Comparison of ENCODE assay signal across 15 mouse cellular contexts in the genomic region with DNA sequence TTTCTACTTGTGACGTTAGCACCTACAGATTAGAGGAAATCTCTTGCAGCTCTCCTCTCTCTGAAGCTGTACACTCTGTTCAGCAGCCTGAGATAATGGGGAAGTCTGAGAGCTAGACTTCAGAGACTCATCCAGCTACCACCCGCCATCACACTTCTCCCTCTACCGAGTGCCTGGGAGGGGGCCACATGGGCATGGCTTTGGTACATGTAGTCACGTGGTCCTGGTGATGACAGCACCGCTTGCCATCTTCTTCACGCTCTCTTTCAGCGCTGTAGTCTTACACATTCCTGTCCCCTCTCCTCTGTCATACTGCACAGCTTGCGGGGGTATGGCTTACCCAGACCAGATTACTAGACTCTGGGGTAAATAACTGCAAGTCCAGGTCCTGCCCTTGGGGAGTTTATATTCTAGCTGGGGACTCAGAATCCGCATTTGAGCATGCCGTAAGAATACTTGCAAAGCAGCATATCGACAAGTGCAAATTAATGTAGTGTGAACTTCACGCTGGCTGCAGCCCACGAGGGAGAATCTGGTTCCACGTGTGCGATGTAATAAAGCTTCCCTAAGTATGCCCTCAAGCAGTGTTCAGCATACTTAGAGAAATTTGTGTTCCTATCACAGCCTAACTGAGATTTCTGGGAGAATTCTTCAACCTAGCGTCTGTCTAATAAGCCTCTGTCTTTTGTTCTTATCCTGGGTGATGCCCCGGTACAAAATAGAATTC.
A peak's percentile ranks its signal among the peaks of the same experiment; 100 is the strongest.
DNase-seq lines count a peak whose midpoint lies in the region; ATAC-seq and TF ChIP-seq lines count a peak whose summit lies in the region.
"Had no signal": no experiment of that assay in that cellular context is flagged by ENCODE, and none has a peak within 500 bp of the region (broad histone marks: within the 10 kb centered on the region; RNA-seq: fewer than 3 reads in every experiment).

No protein-coding gene starts in this region.

- no peak for TF ChIP-seq POLR2A in thymus, adult 2 months (IDR thresholded peaks at IDR 0.05; ENCODE audit: control insufficient read depth, extremely low read depth, insufficient read depth, low read length, poor library complexity)

- H3K27ac ChIP-seq in midbrain, postnatal 0 days (ENCODE audit: low read depth, low read length), result no peak overlapping the region
- no peak overlapping the region for H3K27ac ChIP-seq in thymus, adult 2 months (ENCODE audit: control insufficient read depth, insufficient read depth, low read length)
- H3K27ac ChIP-seq: embryonic facial prominence, embryonic 12.5 days; gastrocnemius, adult 2 months had no signal

- no peak overlapping the region for H3K9ac ChIP-seq in midbrain, postnatal 0 days (replicated peaks; ENCODE audit: low read length, poor library complexity, severe bottlenecking)
- H3K9ac ChIP-seq: embryonic facial prominence, embryonic 12.5 days; lung, embryonic 14.5 days had no signal

- no peaks in the 10 kb centered on the region for H3K9me3 ChIP-seq in midbrain, postnatal 0 days (ENCODE audit: low read length)
- H3K9me3 ChIP-seq: embryonic facial prominence, embryonic 12.5 days; G1E had no signal

- DNase-seq in embryo, embryonic 11 days, result peak; percentile 18
- DNase-seq in embryo, embryonic 9.5 days (ENCODE audit: extremely low spot score), result no peak
- peak; percentile 16 for DNase-seq in layer of hippocampus, adult 9-11 months
- no peak for DNase-seq in layer of hippocampus, adult 11-12 months (ENCODE audit: low spot score)
- DNase-seq in frontal cortex, postnatal 36 days (ENCODE audit: low spot score in 2 of 2), result peak; percentile 29 to 60
- peak; percentile 42 for DNase-seq in midbrain, postnatal 0 days (ENCODE audit: low spot score)
- DNase-seq in thymus, adult 2 months, result no peak
- DNase-seq in thymus, postnatal 0 days (ENCODE audit: low spot score), result no peak
- DNase-seq: cerebellum, adult 11-12 months; gastrocnemius, adult 2 months; kidney, adult 2 months; thymus, postnatal 14 days had no signal

- 0 out of 2 replicates have a peak overlapping the region, but pooled peaks have one; percentile 1 for H3K4me2 ChIP-seq in midbrain, postnatal 0 days (ENCODE audit: low read depth, low read length, poor library complexity, severe bottlenecking)
- H3K4me2 ChIP-seq: embryonic facial prominence, embryonic 12.5 days; lung, embryonic 14.5 days had no signal

- ATAC-seq in midbrain, postnatal 0 days (ENCODE audit: low FRiP score), result peak; percentile 20; the same call in 1 of the 2 replicates

- no peaks in the 10 kb centered on the region for H3K4me1 ChIP-seq in midbrain, postnatal 0 days (ENCODE audit: insufficient read depth, low read length)
- no peaks in the 10 kb centered on the region; the same call in 1 of the 2 replicates for H3K4me1 ChIP-seq in thymus, adult 2 months (replicated peaks; ENCODE audit: control insufficient read depth, insufficient read depth, low read length)
- H3K4me1 ChIP-seq: embryonic facial prominence, embryonic 12.5 days had no signal

- WGBS in midbrain, postnatal 0 days, result 51% methylated on average over 17 of the region's 17 CpGs
- WGBS in thymus, adult 2 months, result 97% methylated on average over 17 of the region's 17 CpGs

- no peaks in the 10 kb centered on the region for H3K27me3 ChIP-seq in midbrain, postnatal 0 days (ENCODE audit: insufficient read depth, low read length)
- no peaks in the 10 kb centered on the region for H3K27me3 ChIP-seq in thymus, adult 2 months (ENCODE audit: control insufficient read depth, insufficient read depth, low read length)
- H3K27me3 ChIP-seq: embryonic facial prominence, embryonic 12.5 days had no signal

- no peak overlapping the region for H3K4me3 ChIP-seq in midbrain, postnatal 0 days (ENCODE audit: low read depth, low read length)
- H3K4me3 ChIP-seq in thymus, adult 2 months (ENCODE audit: control insufficient read depth, insufficient read depth, low read length), result no peak overlapping the region
- H3K4me3 ChIP-seq: embryonic facial prominence, embryonic 12.5 days; gastrocnemius, adult 2 months had no signal

- no peaks in the 10 kb centered on the region for H3K36me3 ChIP-seq in midbrain, postnatal 0 days (ENCODE audit: insufficient read depth, low read length)
- no peaks in the 10 kb centered on the region for H3K36me3 ChIP-seq in thymus, adult 2 months (ENCODE audit: control insufficient read depth, insufficient read depth, low read length)
- H3K36me3 ChIP-seq: embryonic facial prominence, embryonic 12.5 days had no signal

- TF ChIP-seq CTCF in midbrain, postnatal 0 days (IDR thresholded peaks at IDR 0.05), result no peak
- TF ChIP-seq CTCF in thymus, adult 2 months (IDR thresholded peaks at IDR 0.05; ENCODE audit: borderline replicate concordance, control insufficient read depth, extremely low read depth, insufficient read depth, low read length, poor library complexity), result no peak

Comparison
In these comparisons a context has a peak if more than half of its experiments do, and no peak if none do; other contexts are left out.
1. DNase-seq: peak in embryo, embryonic 11 days (single experiment), layer of hippocampus, adult 9-11 months (single experiment), frontal cortex, postnatal 36 days (2 of 2) and midbrain, postnatal 0 days (single experiment); none in embryo, embryonic 9.5 days (single experiment), layer of hippocampus, adult 11-12 months (single experiment), thymus, adult 2 months (single experiment) and thymus, postnatal 0 days (single experiment).